Mouse (Mus musculus) CH12.LX (cell line): ENCODE measurements around the gene Acad11. TPM values are rescaled to one million over a fixed set of nuclear protein-coding genes. Genes with fewer than 3 reads are reported as not detected.

Experiments
- DNase-seq: peaks from one replicate; pipeline ENCODE4 v3.0.0-alpha.2; 2013; ENCODE audit errors: extremely low read depth
- H3K27ac ChIP-seq: 2 replicates; pipeline ENCODE4 v1.5.1; 2012; ENCODE audit warnings: low read depth, mild to moderate bottlenecking, control low read depth, moderate library complexity; ENCODE audit not compliant: insufficient read depth
- H3K27me3 ChIP-seq: replicated peaks from 2 replicates; pipeline ENCODE3; 2012; ENCODE audit warnings: inconsistent platforms
- H3K36me3 ChIP-seq, 2 experiments: replicated peaks in 1 of 2; 2 replicates each; pipeline versions ENCODE3 to v1.6.1; 2012; ENCODE audit warnings: inconsistent platforms in 1 of 2, low read length in 1 of 2, mild to moderate bottlenecking in 1 of 2, mixed read lengths in 1 of 2, moderate library complexity in 1 of 2; ENCODE audit not compliant: control insufficient read depth in 1 of 2, insufficient read depth in 1 of 2
- H3K4me1 ChIP-seq, 2 experiments: 2 replicates each; pipeline ENCODE4 v1.6.1; 2012; ENCODE audit warnings: inconsistent platforms in 1 of 2, moderate library complexity in 1 of 2; ENCODE audit not compliant: insufficient read depth in 2 of 2, control insufficient read depth in 1 of 2
- H3K4me2 ChIP-seq: 2 replicates; pipeline ENCODE4 v1.6.1; 2012; ENCODE audit warnings: low read depth, mild to moderate bottlenecking, control low read depth; ENCODE audit not compliant: poor library complexity, insufficient read depth, severe bottlenecking
- H3K4me3 ChIP-seq, 3 experiments: fragments of 150-350 bp in 1 of 3; sonication (generic) in 1 of 3; replicated peaks in 1 of 3; 2 replicates each; pipeline versions ENCODE3 to v1.5.1; 2011 to 2012; ENCODE audit warnings: low read depth in 2 of 3, low read length in 2 of 3, mild to moderate bottlenecking in 2 of 3, moderate library complexity in 2 of 3, control low read depth in 1 of 3, improper control_type of control experiment in 1 of 3, inconsistent platforms in 1 of 3, mixed read lengths in 1 of 3; ENCODE audit not compliant: poor library complexity in 1 of 3
- H3K79me2 ChIP-seq: replicated peaks from 2 replicates; pipeline ENCODE4 v1.6.1; 2012; ENCODE audit warnings: mild to moderate bottlenecking, moderate library complexity; ENCODE audit not compliant: control insufficient read depth, poor library complexity, insufficient read depth, severe bottlenecking; ENCODE audit errors: extremely low read depth
- H3K9ac ChIP-seq: 2 replicates; pipeline ENCODE4 v1.6.1; 2012; ENCODE audit warnings: low read depth, mild to moderate bottlenecking, control low read depth, moderate library complexity; ENCODE audit not compliant: insufficient read depth
- H3K9me3 ChIP-seq: replicated peaks from 2 replicates; pipeline ENCODE3; 2012; ENCODE audit warnings: low read length, inconsistent platforms, mixed read lengths
- BHLHE40 ChIP-seq: IDR thresholded peaks from 2 replicates; pipeline ENCODE4 v1.6.1; 2011; ENCODE audit warnings: mild to moderate bottlenecking, low read depth, low read length, improper control_type of control experiment
- CHD2 ChIP-seq: IDR thresholded peaks from 2 replicates; pipeline ENCODE4 v1.6.1; 2011; ENCODE audit warnings: low read length, improper control_type of control experiment
- CTCF ChIP-seq, 2 experiments: IDR thresholded peaks in 1 of 2; conservative IDR thresholded peaks in 1 of 2; 2 replicates each; pipeline ENCODE4 v1.5.1; 2011 to 2012; ENCODE audit warnings: low read depth in 2 of 2, low read length in 2 of 2, improper control_type of control experiment in 1 of 2, inconsistent platforms in 1 of 2, mild to moderate bottlenecking in 1 of 2, moderate library complexity in 1 of 2
- E2F4 ChIP-seq: IDR thresholded peaks from 2 replicates; pipeline ENCODE4 v1.6.1; 2011; ENCODE audit warnings: low read depth, low read length, improper control_type of control experiment; ENCODE audit not compliant: insufficient replicate concordance
- EP300 ChIP-seq: IDR thresholded peaks from 2 replicates; pipeline ENCODE4 v1.6.1; 2011; ENCODE audit warnings: low read length, improper control_type of control experiment
- GABPA ChIP-seq: IDR thresholded peaks from 2 replicates; pipeline ENCODE4 v1.6.1; 2012; ENCODE audit warnings: low read depth, low read length, improper control_type of control experiment, inconsistent platforms; ENCODE audit not compliant: insufficient replicate concordance
- HCFC1 ChIP-seq: IDR thresholded peaks from 2 replicates; pipeline ENCODE4 v1.6.1; 2012; ENCODE audit warnings: low read depth, mild to moderate bottlenecking, inconsistent platforms, low read length, improper control_type of control experiment
- IRF4 ChIP-seq: IDR thresholded peaks from 2 replicates; pipeline ENCODE4 v1.6.1; 2014; ENCODE audit warnings: low read depth, mild to moderate bottlenecking, inconsistent platforms, low read length, improper control_type of control experiment
- JUN ChIP-seq: IDR thresholded peaks from 2 replicates; pipeline ENCODE4 v1.6.1; 2011; ENCODE audit warnings: low read depth, mild to moderate bottlenecking, low read length, improper control_type of control experiment, moderate library complexity; ENCODE audit not compliant: insufficient read depth
- JUND ChIP-seq: conservative IDR thresholded peaks from 2 replicates; pipeline ENCODE4 v1.6.1; 2011; ENCODE audit warnings: low read depth, low read length, improper control_type of control experiment
- KAT2A ChIP-seq: IDR thresholded peaks from 2 replicates; pipeline ENCODE4 v1.6.1; 2012; ENCODE audit warnings: low read length, improper control_type of control experiment, inconsistent platforms; ENCODE audit not compliant: insufficient replicate concordance
- MAX ChIP-seq: IDR thresholded peaks from 2 replicates; pipeline ENCODE4 v1.6.1; 2011; ENCODE audit warnings: low read length, improper control_type of control experiment
- MAZ ChIP-seq: IDR thresholded peaks from 2 replicates; pipeline ENCODE4 v1.6.1; 2012; ENCODE audit warnings: low read depth, mild to moderate bottlenecking, inconsistent platforms, low read length, improper control_type of control experiment, moderate library complexity
- MEF2A ChIP-seq: IDR thresholded peaks from 2 replicates; pipeline ENCODE4 v1.6.1; 2014; ENCODE audit warnings: low read depth, mild to moderate bottlenecking, inconsistent platforms, low read length, improper control_type of control experiment, borderline replicate concordance
- MXI1 ChIP-seq: IDR thresholded peaks from 2 replicates; pipeline ENCODE4 v1.6.1; 2011; ENCODE audit warnings: mild to moderate bottlenecking, low read depth, low read length, improper control_type of control experiment
- NELFE ChIP-seq: IDR thresholded peaks from 2 replicates; pipeline ENCODE4 v1.6.1; 2011; ENCODE audit warnings: low read depth, low read length, improper control_type of control experiment
- NRF1 ChIP-seq: IDR thresholded peaks from 2 replicates; pipeline ENCODE4 v1.6.1; 2014; ENCODE audit warnings: low read depth, mild to moderate bottlenecking, inconsistent platforms, low read length, improper control_type of control experiment, moderate library complexity
- POLR2A ChIP-seq: IDR thresholded peaks from 2 replicates; pipeline ENCODE4 v1.6.1; 2011; ENCODE audit warnings: low read depth, mild to moderate bottlenecking, improper control_type of control experiment, low read length
- RAD21 ChIP-seq: IDR thresholded peaks from 2 replicates; pipeline ENCODE4 v1.6.1; 2011; ENCODE audit warnings: low read depth, mild to moderate bottlenecking, low read length, improper control_type of control experiment, moderate library complexity
- RCOR1 ChIP-seq: conservative IDR thresholded peaks from 2 replicates; pipeline ENCODE4 v1.6.1; 2012; ENCODE audit warnings: low read depth, mild to moderate bottlenecking, inconsistent platforms, low read length, improper control_type of control experiment
- TBP ChIP-seq: conservative IDR thresholded peaks from 2 replicates; pipeline ENCODE4 v1.6.1; 2011; ENCODE audit warnings: low read depth, low read length, improper control_type of control experiment
- TCF12 ChIP-seq: IDR thresholded peaks from 2 replicates; pipeline ENCODE4 v1.6.1; 2014; ENCODE audit warnings: low read depth, mild to moderate bottlenecking, inconsistent platforms, low read length, improper control_type of control experiment
- UBTF ChIP-seq: IDR thresholded peaks from 2 replicates; pipeline ENCODE4 v1.6.1; 2012; ENCODE audit warnings: low read depth, mild to moderate bottlenecking, inconsistent platforms, low read length, improper control_type of control experiment, moderate library complexity
- ZMIZ1 ChIP-seq: IDR thresholded peaks from 2 replicates; pipeline ENCODE4 v1.6.1; 2012; ENCODE audit warnings: low read depth, mild to moderate bottlenecking, inconsistent platforms, low read length, improper control_type of control experiment
- dilution Hi-C: fragments of 300-500 bp; cut with MboI; formaldehyde crosslinking; loops from 2 replicates; pipeline ENCODE4 v1.14.3; 2020; ENCODE audit warnings: low sequenced_read_pairs; ENCODE audit not compliant: extremely low pct_unique_long_range_greater_than_20kb, extremely low pct_ligation_motif_present
- in situ Hi-C: fragments of 300-500 bp; cut with MboI; formaldehyde crosslinking; loops from 3 replicates; pipeline ENCODE4 v1.14.3; 2019; ENCODE audit warnings: low sequenced_read_pairs, low pct_ligation_motif_present, low pct_unique_long_range_greater_than_20kb, mixed read lengths
- polyA plus RNA-seq: library from polyadenylated mRNA; unstranded; fragments of >175 nt; gene quantifications from 2 replicates; pipeline ENCODE4 v1.2.1, GENCODE M21; 2012; ENCODE audit warnings: low read depth; ENCODE audit not compliant: insufficient read length
- total RNA-seq, 2 experiments: library from RNA; depleted of rRNA; stranded (reverse); fragments of 300-350 nt in 1 of 2; fragments of >200 nt in 1 of 2; gene quantifications; 2 replicates each; pipeline ENCODE4 v1.2.3; 2012 to 2014

Gene Acad11
- total and polyA plus RNA-seq, 3 experiments, result 8.3 to 12.1 (median 10.0) TPM

GRCm38 (mm10) chr9:104140351-104140750 is 77.2 kb downstream of the Acad11 start:
- Histone ChIP-seq H3K27ac (no peak overlapping the region), H3K79me2 (no peaks in the 10 kb centered on the region), H3K9ac (no peak overlapping the region), H3K4me3 (no peak overlapping the region), H3K36me3 (no peaks in the 10 kb centered on the region), H3K9me3 (peaks cover 4% of the 10 kb centered on the region), H3K4me2 (no peak overlapping the region), H3K4me1 (no peaks in the 10 kb centered on the region), H3K27me3 (no peaks in the 10 kb centered on the region)
- no peak for DNase-seq
- dilution Hi-C loops, result no loop called here
- no peak for TF ChIP-seq KAT2A
- TF ChIP-seq ZMIZ1, result no peak
- no peak for TF ChIP-seq GABPA
- TF ChIP-seq POLR2A, result no peak
- no peak for TF ChIP-seq RCOR1
- no peak for TF ChIP-seq E2F4
- TF ChIP-seq RAD21, result no peak
- TF ChIP-seq EP300, result no peak
- no peak for TF ChIP-seq BHLHE40
- TF ChIP-seq MEF2A, result no peak
- TF ChIP-seq TBP, result no peak
- TF ChIP-seq CTCF (conservative IDR thresholded peaks at IDR 0.05 in 1 of 2, IDR thresholded peaks at IDR 0.05 in 1 of 2; ENCODE audit: low read depth in 2 of 2, low read length in 2 of 2), result no peak
- no peak for TF ChIP-seq UBTF
- no peak for TF ChIP-seq JUN
- no peak for TF ChIP-seq HCFC1
- in situ Hi-C loops, result no loop called here

GRCm38 (mm10) chr9:104142805-104143204 is 79.6 kb downstream of the Acad11 start:
- H3K4me3 ChIP-seq, result no peak overlapping the region
- peaks cover 4% of the 10 kb centered on the region for H3K9me3 ChIP-seq
- no peaks in the 10 kb centered on the region for H3K79me2 ChIP-seq
- no peaks in the 10 kb centered on the region for H3K36me3 ChIP-seq
- TF ChIP-seq NELFE (no peak), RCOR1 (no peak), IRF4 (no peak), TCF12 (no peak), MXI1 (no peak), CHD2 (no peak), MAX (no peak), MAZ (no peak), NRF1 (no peak), EP300 (no peak), JUND (no peak), TBP (no peak)
- TF ChIP-seq, all 38 proteins: peak for 0
- H3K27me3 ChIP-seq, result no peaks in the 10 kb centered on the region
- dilution Hi-C loops, result no loop called here
- no peaks in the 10 kb centered on the region for H3K4me1 ChIP-seq
- no peak overlapping the region for H3K4me2 ChIP-seq
- H3K9ac ChIP-seq, result no peak overlapping the region
- in situ Hi-C loops, result no loop called here
- no peak overlapping the region for H3K27ac ChIP-seq
- DNase-seq, result no peak
